Mouse (Mus musculus) embryonic facial prominence, embryonic 11.5 days (tissue): Measurements from ENCODE around the gene Dennd1b. TPM values are rescaled to one million over a fixed set of nuclear protein-coding genes. Genes with fewer than 3 reads are reported as not detected.

Source experiments
- ATAC-seq: fragments of 200-750 bp; cut with Nextera tagmentation; replicated peaks from 2 replicates; pipeline ENCODE4 v1.8.0; 2017; ENCODE audit warnings: low read depth; ENCODE audit not compliant: insufficient number of reproducible peaks, low FRiP score, low TSS enrichment
- DNase-seq: peaks from one replicate; pipeline ENCODE4 v3.0.0-alpha.2; 2015; ENCODE audit warnings: low spot score
- H3K27ac ChIP-seq: fragments of 300-500 bp; sonication (generic); replicated peaks from 2 replicates; pipeline ENCODE4 v1.5.1; 2014; ENCODE audit warnings: mild to moderate bottlenecking, low read depth, low read length, control low read depth
- H3K27me3 ChIP-seq: fragments of 300-500 bp; sonication (generic); 2 replicates; pipeline ENCODE4 v1.6.1; 2014; ENCODE audit warnings: mild to moderate bottlenecking, low read length, moderate library complexity, mixed read lengths; ENCODE audit not compliant: control insufficient read depth, insufficient read depth
- H3K36me3 ChIP-seq: fragments of 300-500 bp; sonication (generic); replicated peaks from 2 replicates; pipeline ENCODE4 v1.6.1; 2014; ENCODE audit warnings: low read depth, mild to moderate bottlenecking, low read length, moderate library complexity, mixed read lengths; ENCODE audit not compliant: control insufficient read depth, insufficient read depth
- H3K4me1 ChIP-seq: fragments of 300-500 bp; sonication (generic); 2 replicates; pipeline ENCODE4 v1.6.1; 2014; ENCODE audit warnings: low read length, mixed read lengths; ENCODE audit not compliant: control insufficient read depth, insufficient read depth
- H3K4me2 ChIP-seq: fragments of 300-500 bp; sonication (generic); 2 replicates; pipeline ENCODE4 v1.6.1; 2014; ENCODE audit warnings: low read depth, mild to moderate bottlenecking, control low read depth, low read length, moderate library complexity
- H3K4me3 ChIP-seq: fragments of 300-500 bp; sonication (generic); 2 replicates; pipeline ENCODE4 v1.5.1; 2014; ENCODE audit warnings: low read depth, low read length, control low read depth
- H3K9ac ChIP-seq: fragments of 300-500 bp; sonication (generic); replicated peaks from 2 replicates; pipeline ENCODE4 v1.6.1; 2014; ENCODE audit warnings: mild to moderate bottlenecking, control low read depth, low read length
- H3K9me3 ChIP-seq: fragments of 300-500 bp; sonication (generic); replicated peaks from 2 replicates; pipeline ENCODE4 v1.6.1; 2016; ENCODE audit warnings: mild to moderate bottlenecking, low read length, inconsistent platforms, mixed read lengths; ENCODE audit not compliant: control insufficient read depth
- WGBS: fragments of 180-500 bp; shearing (Covaris S2); extraction: QIAGEN DNeasy Blood & Tissue Kit; methylation state at CpG from one replicate; pipeline ENCODE4 v1.1.7; 2014; 5-methylcytosine and 5-hydroxymethylcytosine counted together
- polyA plus RNA-seq: library from polyadenylated mRNA; unstranded; fragments of >200 nt; fragmentation: Nextera tagmentation; extraction: Ambion mirVana; gene quantifications from 2 replicates; pipeline ENCODE4 v1.2.1, GENCODE M21; 2014

The Dennd1b gene
- polyA plus RNA-seq, 1 experiment from 2014 or later = 7.9 TPM

GRCm38 (mm10) chr1:138983064-138983463 lies 19.8 kb downstream of the Dennd1b start:
- H3K4me1 ChIP-seq = no peaks in the 10 kb centered on the region
- no peak overlapping the region for H3K9ac ChIP-seq
- no peak for ATAC-seq
- H3K27me3 ChIP-seq = no peaks in the 10 kb centered on the region
- H3K36me3 ChIP-seq = no peaks in the 10 kb centered on the region
- no peak overlapping the region for H3K4me2 ChIP-seq
- no peak overlapping the region for H3K4me3 ChIP-seq
- DNase-seq = no peak
- H3K9me3 ChIP-seq = no peaks in the 10 kb centered on the region
- H3K27ac ChIP-seq = no peak overlapping the region
- 73% methylated on average over 2 of the region's 2 CpGs for WGBS

DNA sequence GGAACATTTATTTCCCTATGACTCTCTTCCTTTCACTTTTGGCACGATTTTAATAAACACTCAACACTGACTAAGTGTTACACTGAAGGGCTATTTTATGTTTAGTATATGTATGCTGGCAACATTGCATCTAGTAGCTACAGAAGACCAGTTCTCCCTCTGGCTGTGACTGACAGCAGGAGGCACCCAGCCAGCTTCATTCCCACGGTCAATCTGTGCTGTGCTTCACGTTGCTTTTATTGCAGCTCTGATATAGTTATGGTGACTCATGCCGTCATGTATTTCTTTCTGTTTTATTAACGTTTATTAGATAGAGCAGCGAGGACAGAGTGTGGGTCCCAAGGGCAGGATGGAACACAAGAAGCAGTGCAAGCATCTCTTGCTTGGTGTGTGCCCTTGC lies 20.2 kb downstream of the Dennd1b start:
- H3K36me3 ChIP-seq = no peaks in the 10 kb centered on the region
- H3K9me3 ChIP-seq = no peaks in the 10 kb centered on the region
- H3K4me1 ChIP-seq = no peaks in the 10 kb centered on the region
- no peak for DNase-seq
- H3K9ac ChIP-seq = no peak overlapping the region
- no peak overlapping the region for H3K27ac ChIP-seq
- no peaks in the 10 kb centered on the region for H3K27me3 ChIP-seq
- ATAC-seq = no peak
- no peak overlapping the region for H3K4me3 ChIP-seq
- no peak overlapping the region for H3K4me2 ChIP-seq
- WGBS = 84% methylated on average over 6 of the region's 6 CpGs

GRCm38 (mm10) chr1:138984161-138984560 lies 20.9 kb downstream of the Dennd1b start:
- DNase-seq = no peak
- Histone ChIP-seq H3K27me3 (no peaks in the 10 kb centered on the region), H3K9ac (no peak overlapping the region), H3K36me3 (no peaks in the 10 kb centered on the region), H3K9me3 (no peaks in the 10 kb centered on the region), H3K27ac (no peak overlapping the region), H3K4me1 (no peaks in the 10 kb centered on the region), H3K4me3 (no peak overlapping the region), H3K4me2 (no peak overlapping the region)
- WGBS = 82% methylated on average over 4 of the region's 4 CpGs
- no peak for ATAC-seq

- no peaks in the 10 kb centered on the region for H3K36me3 ChIP-seq
- H3K4me2 ChIP-seq = no peak overlapping the region
- H3K9ac ChIP-seq = no peak overlapping the region
- DNase-seq = no peak
- no peaks in the 10 kb centered on the region for H3K9me3 ChIP-seq
- no peak overlapping the region for H3K27ac ChIP-seq
- no peaks in the 10 kb centered on the region for H3K4me1 ChIP-seq
- WGBS = 83% methylated on average over 5 of the region's 5 CpGs
- H3K4me3 ChIP-seq = no peak overlapping the region
- ATAC-seq = no peak
- H3K27me3 ChIP-seq = no peaks in the 10 kb centered on the region
Observed at GRCm38 (mm10) chr1:138992384-138993138, 29.3 kb downstream of the Dennd1b start.

DNA sequence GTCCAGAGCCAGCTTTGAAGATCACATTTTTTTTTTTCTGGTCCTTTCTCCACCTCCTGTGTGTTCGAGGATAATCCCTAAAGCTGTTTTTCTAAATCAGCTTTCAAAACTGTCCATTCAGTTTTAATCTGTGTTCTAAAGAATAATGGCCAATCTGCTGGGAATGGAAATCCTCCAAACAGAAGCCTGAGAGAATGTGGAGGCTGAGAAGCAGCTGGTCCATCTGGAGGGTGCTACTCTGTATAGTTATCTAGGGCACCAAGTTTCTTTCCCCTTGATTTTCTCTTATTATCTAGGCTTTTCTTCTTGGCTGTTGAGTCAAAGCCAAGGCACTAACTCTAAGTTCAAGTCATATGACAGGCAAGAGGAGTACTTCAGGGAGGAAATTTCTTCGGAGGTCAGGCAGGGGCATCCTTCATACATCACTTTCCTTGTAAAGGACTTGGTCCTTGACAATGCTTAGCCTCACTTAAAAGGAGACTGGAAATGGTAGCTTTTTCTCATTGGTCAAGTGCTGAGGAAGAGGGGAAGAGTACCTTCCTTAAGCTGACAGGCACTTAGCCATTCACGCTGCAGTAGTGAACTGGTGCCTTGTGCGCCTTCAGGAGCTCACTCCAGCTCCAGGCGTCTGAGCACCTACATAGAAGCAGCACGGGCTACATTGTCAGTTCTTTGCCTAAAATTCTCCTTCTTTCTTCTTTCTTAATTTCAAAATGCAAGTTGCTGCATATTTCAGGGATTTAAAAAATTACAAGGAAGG lies 32.6 kb downstream of the Dennd1b start:
- WGBS = 85% methylated on average over 6 of the region's 6 CpGs
- Histone ChIP-seq H3K27me3 (no peaks in the 10 kb centered on the region), H3K4me2 (no peak overlapping the region), H3K27ac (no peak overlapping the region), H3K4me3 (no peak overlapping the region), H3K9ac (no peak overlapping the region), H3K36me3 (no peaks in the 10 kb centered on the region), H3K4me1 (no peaks in the 10 kb centered on the region), H3K9me3 (no peaks in the 10 kb centered on the region)
- DNase-seq (no peak), ATAC-seq (no peak)

- Histone ChIP-seq H3K9ac (no peak overlapping the region), H3K4me1 (no peaks in the 10 kb centered on the region), H3K4me3 (no peak overlapping the region), H3K4me2 (no peak overlapping the region), H3K27me3 (no peaks in the 10 kb centered on the region), H3K9me3 (no peaks in the 10 kb centered on the region), H3K27ac (no peak overlapping the region), H3K36me3 (no peaks in the 10 kb centered on the region)
- WGBS = 93% methylated on average over 2 of the region's 2 CpGs
- DNase-seq (no peak), ATAC-seq (no peak)
Observed at GRCm38 (mm10) chr1:138996663-138997062, 33.4 kb downstream of the Dennd1b start.

DNA sequence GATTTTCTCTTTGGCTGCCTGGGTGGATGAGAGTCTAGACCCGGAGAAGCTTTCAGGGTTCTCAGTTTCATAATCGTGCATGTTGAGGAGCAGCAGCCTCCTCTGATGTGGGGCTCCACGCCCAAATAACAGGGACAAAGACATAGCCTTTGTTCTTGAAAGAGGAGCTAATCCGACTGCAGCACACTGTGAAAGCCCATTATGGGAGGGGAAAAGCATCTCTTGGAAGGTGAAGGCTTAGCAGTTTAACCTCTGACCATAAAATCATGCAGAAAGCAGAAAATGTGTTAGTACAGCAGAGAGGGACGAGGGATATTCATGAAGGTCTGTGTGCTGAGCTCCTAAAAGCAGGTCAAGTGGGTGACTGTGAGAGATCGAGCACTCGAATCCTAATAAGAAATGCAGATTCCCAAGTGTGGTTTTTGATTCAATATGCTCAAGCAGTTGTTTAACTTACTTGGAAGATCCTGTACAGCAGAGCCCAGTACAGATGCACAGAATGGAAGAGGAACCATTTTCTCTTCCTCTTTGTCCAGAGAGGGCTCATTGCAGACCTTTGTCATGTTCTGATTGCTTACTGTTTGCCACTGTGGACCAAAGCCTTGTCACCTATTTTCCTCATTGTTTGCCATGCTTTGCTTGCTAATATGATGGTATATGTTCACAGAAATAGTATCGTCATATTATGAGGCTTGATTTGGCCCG lies 37.6 kb downstream of the Dennd1b start:
- Histone ChIP-seq H3K9me3 (no peaks in the 10 kb centered on the region), H3K27me3 (no peaks in the 10 kb centered on the region), H3K4me3 (no peak overlapping the region), H3K36me3 (no peaks in the 10 kb centered on the region), H3K4me1 (no peaks in the 10 kb centered on the region), H3K4me2 (no peak overlapping the region), H3K9ac (no peak overlapping the region), H3K27ac (no peak overlapping the region)
- ATAC-seq (no peak; the same call in 1 of the 2 replicates), DNase-seq (no peak)
- 42% methylated on average over 9 of the region's 9 CpGs for WGBS

GRCm38 (mm10) chr1:139003503-139003902 lies 40.3 kb downstream of the Dennd1b start:
- Histone ChIP-seq H3K27me3 (no peaks in the 10 kb centered on the region), H3K4me1 (no peaks in the 10 kb centered on the region), H3K9ac (no peak overlapping the region), H3K36me3 (no peaks in the 10 kb centered on the region), H3K4me2 (no peak overlapping the region), H3K9me3 (no peaks in the 10 kb centered on the region), H3K4me3 (no peak overlapping the region), H3K27ac (no peak overlapping the region)
- ATAC-seq (no peak), DNase-seq (no peak)
- 83% methylated on average over 2 of the region's 2 CpGs for WGBS
